Mouse (Mus musculus): Measurements from ENCODE around the gene Ky. TPM values are rescaled to one million over a fixed set of nuclear protein-coding genes. Genes with fewer than 3 reads are reported as not detected.

Gene Ky
- total RNA-seq, 1 experiment, result 0.04 TPM

DNA sequence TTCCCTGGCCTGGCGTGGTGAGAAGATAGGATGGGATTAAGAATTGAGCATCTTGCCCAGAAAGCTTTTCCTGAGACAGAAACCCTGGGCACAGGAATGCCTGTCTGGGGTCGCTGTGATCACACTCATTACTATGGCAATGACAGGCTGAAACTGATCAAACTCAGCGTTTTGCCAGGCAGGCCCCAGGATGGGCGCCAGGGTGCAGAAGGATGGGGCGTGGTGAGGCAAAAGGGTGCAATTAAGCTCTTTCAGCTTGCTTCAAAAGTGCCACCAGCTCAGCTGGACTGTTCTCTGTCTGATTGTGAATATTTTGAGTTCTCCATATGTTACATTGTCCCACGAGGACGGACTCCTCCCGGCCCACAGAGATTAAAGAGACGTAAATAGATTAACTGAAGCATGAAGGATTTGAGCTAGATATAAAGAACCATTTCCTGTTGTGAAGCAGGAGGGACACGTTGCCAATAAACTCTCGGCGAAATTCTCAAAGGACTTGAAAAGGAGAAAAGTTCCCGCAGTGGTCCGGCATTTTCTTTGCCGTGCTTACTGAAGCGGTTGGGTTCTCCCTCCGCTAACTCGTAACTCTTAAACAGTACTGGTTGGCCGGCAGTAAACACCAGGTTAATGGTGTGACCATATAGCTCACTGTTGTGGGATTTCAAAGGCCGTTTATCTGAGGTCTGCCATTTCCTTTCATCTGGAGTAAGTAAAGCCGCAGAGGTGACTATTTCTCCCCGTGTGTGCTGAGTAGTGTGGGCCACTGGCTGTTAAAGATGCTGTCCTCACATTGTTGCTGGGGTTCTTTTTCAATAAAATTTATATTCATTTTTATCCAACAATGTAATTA lies 40.1 kb downstream of the Ky start:
- no peaks in the 10 kb centered on the region for H3K9me3 ChIP-seq (ENCODE audit: control insufficient read depth, insufficient read depth, low read depth, low read length)
- DNase-seq (ENCODE audit: low read depth, low spot score), result no peak
- no peaks in the 10 kb centered on the region for H3K36me3 ChIP-seq (ENCODE audit: control insufficient read depth, insufficient read depth, low read length, poor library complexity, severe bottlenecking)
- no peak overlapping the region for H3K27ac ChIP-seq (ENCODE audit: insufficient read depth, low read depth, low read length, poor library complexity, severe bottlenecking)
- in situ Hi-C loops (cut with MboI; ENCODE audit: low sequenced_read_pairs in 2 of 2, unreplicated experiment in 2 of 2), result no loop called here
- H3K4me3 ChIP-seq (ENCODE audit: insufficient read depth in 1 of 2, low read depth in 1 of 2, low read length in 2 of 2, poor library complexity in 1 of 2, severe bottlenecking in 1 of 2), result no peak overlapping the region; a peak in 1 of 4 replicates
- no peak for TF ChIP-seq CHD2 (IDR thresholded peaks at IDR 0.05; ENCODE audit: low read depth, low read length)
- no peak for TF ChIP-seq ZNF384 (IDR thresholded peaks at IDR 0.05; ENCODE audit: low read depth, low read length)
- no peak for TF ChIP-seq MAFK (IDR thresholded peaks at IDR 0.05; ENCODE audit: insufficient read depth, low read depth, low read length)
- no peak for TF ChIP-seq ZC3H11A (IDR thresholded peaks at IDR 0.05; ENCODE audit: borderline replicate concordance, low read depth, low read length)
- no peak for TF ChIP-seq HCFC1 (IDR thresholded peaks at IDR 0.05; ENCODE audit: borderline replicate concordance, insufficient read depth, low read length)
- no peaks in the 10 kb centered on the region for H3K4me1 ChIP-seq (ENCODE audit: control insufficient read depth in 2 of 2, insufficient read depth in 2 of 2, low read length in 2 of 2, poor library complexity in 1 of 2)
- H3K9ac ChIP-seq (ENCODE audit: insufficient read depth, low read depth, low read length, poor library complexity, severe bottlenecking), result no peak overlapping the region

GRCm38 (mm10) chr9:102546256-102547027 lies 40.9 kb downstream of the Ky start:
- Histone ChIP-seq H3K9me3 (ENCODE audit: control insufficient read depth, insufficient read depth, low read depth, low read length) (no peaks in the 10 kb centered on the region), H3K4me1 (ENCODE audit: control insufficient read depth in 2 of 2, insufficient read depth in 2 of 2, low read length in 2 of 2, poor library complexity in 1 of 2) (no peaks in the 10 kb centered on the region), H3K4me3 (ENCODE audit: insufficient read depth in 1 of 2, low read depth in 1 of 2, low read length in 2 of 2, poor library complexity in 1 of 2, severe bottlenecking in 1 of 2) (no peak overlapping the region), H3K36me3 (ENCODE audit: control insufficient read depth, insufficient read depth, low read length, poor library complexity, severe bottlenecking) (no peaks in the 10 kb centered on the region), H3K27ac (ENCODE audit: insufficient read depth, low read depth, low read length, poor library complexity, severe bottlenecking) (no peak overlapping the region), H3K9ac (ENCODE audit: insufficient read depth, low read depth, low read length, poor library complexity, severe bottlenecking) (no peak overlapping the region)
- DNase-seq (ENCODE audit: low read depth, low spot score), result no peak
- TF ChIP-seq CHD2 (IDR thresholded peaks at IDR 0.05; ENCODE audit: low read depth, low read length), result no peak
- no peak for TF ChIP-seq MAFK (IDR thresholded peaks at IDR 0.05; ENCODE audit: insufficient read depth, low read depth, low read length)
- no peak for TF ChIP-seq HCFC1 (IDR thresholded peaks at IDR 0.05; ENCODE audit: borderline replicate concordance, insufficient read depth, low read length)
- TF ChIP-seq ZNF384 (IDR thresholded peaks at IDR 0.05; ENCODE audit: low read depth, low read length), result no peak
- no peak for TF ChIP-seq ZC3H11A (IDR thresholded peaks at IDR 0.05; ENCODE audit: borderline replicate concordance, low read depth, low read length)
- in situ Hi-C loops (cut with MboI; ENCODE audit: low sequenced_read_pairs in 2 of 2, unreplicated experiment in 2 of 2), result no loop called here

GRCm38 (mm10) chr9:102547028-102547354 lies 41.4 kb downstream of the Ky start:
- H3K4me3 ChIP-seq (ENCODE audit: insufficient read depth in 1 of 2, low read depth in 1 of 2, low read length in 2 of 2, poor library complexity in 1 of 2, severe bottlenecking in 1 of 2), result no peak overlapping the region
- no peaks in the 10 kb centered on the region for H3K4me1 ChIP-seq (ENCODE audit: control insufficient read depth in 2 of 2, insufficient read depth in 2 of 2, low read length in 2 of 2, poor library complexity in 1 of 2)
- TF ChIP-seq CHD2 (IDR thresholded peaks at IDR 0.05; ENCODE audit: low read depth, low read length) (no peak), ZNF384 (IDR thresholded peaks at IDR 0.05; ENCODE audit: low read depth, low read length) (no peak), MAFK (IDR thresholded peaks at IDR 0.05; ENCODE audit: insufficient read depth, low read depth, low read length) (no peak), ZC3H11A (IDR thresholded peaks at IDR 0.05; ENCODE audit: borderline replicate concordance, low read depth, low read length) (no peak), HCFC1 (IDR thresholded peaks at IDR 0.05; ENCODE audit: borderline replicate concordance, insufficient read depth, low read length) (no peak)
- no peaks in the 10 kb centered on the region for H3K36me3 ChIP-seq (ENCODE audit: control insufficient read depth, insufficient read depth, low read length, poor library complexity, severe bottlenecking)
- no peak overlapping the region for H3K9ac ChIP-seq (ENCODE audit: insufficient read depth, low read depth, low read length, poor library complexity, severe bottlenecking)
- no peak for DNase-seq (ENCODE audit: low read depth, low spot score)
- H3K9me3 ChIP-seq (ENCODE audit: control insufficient read depth, insufficient read depth, low read depth, low read length), result no peaks in the 10 kb centered on the region
- no peak overlapping the region for H3K27ac ChIP-seq (ENCODE audit: insufficient read depth, low read depth, low read length, poor library complexity, severe bottlenecking)
- in situ Hi-C loops (cut with MboI; ENCODE audit: low sequenced_read_pairs in 2 of 2, unreplicated experiment in 2 of 2), result no loop called here

- Histone ChIP-seq H3K4me3 (ENCODE audit: insufficient read depth in 1 of 2, low read depth in 1 of 2, low read length in 2 of 2, poor library complexity in 1 of 2, severe bottlenecking in 1 of 2) (no peak overlapping the region), H3K36me3 (ENCODE audit: control insufficient read depth, insufficient read depth, low read length, poor library complexity, severe bottlenecking) (no peaks in the 10 kb centered on the region), H3K9ac (ENCODE audit: insufficient read depth, low read depth, low read length, poor library complexity, severe bottlenecking) (no peak overlapping the region), H3K4me1 (ENCODE audit: control insufficient read depth in 2 of 2, insufficient read depth in 2 of 2, low read length in 2 of 2, poor library complexity in 1 of 2) (no peaks in the 10 kb centered on the region), H3K9me3 (ENCODE audit: control insufficient read depth, insufficient read depth, low read depth, low read length) (no peaks in the 10 kb centered on the region), H3K27ac (ENCODE audit: insufficient read depth, low read depth, low read length, poor library complexity, severe bottlenecking) (no peak overlapping the region)
- in situ Hi-C loops (cut with MboI; ENCODE audit: low sequenced_read_pairs in 2 of 2, unreplicated experiment in 2 of 2), result no loop called here
- no peak for TF ChIP-seq MAFK (IDR thresholded peaks at IDR 0.05; ENCODE audit: insufficient read depth, low read depth, low read length)
- no peak for TF ChIP-seq ZNF384 (IDR thresholded peaks at IDR 0.05; ENCODE audit: low read depth, low read length)
- TF ChIP-seq CHD2 (IDR thresholded peaks at IDR 0.05; ENCODE audit: low read depth, low read length), result no peak
- TF ChIP-seq ZC3H11A (IDR thresholded peaks at IDR 0.05; ENCODE audit: borderline replicate concordance, low read depth, low read length), result no peak
- TF ChIP-seq HCFC1 (IDR thresholded peaks at IDR 0.05; ENCODE audit: borderline replicate concordance, insufficient read depth, low read length), result no peak
- no peak for DNase-seq (ENCODE audit: low read depth, low spot score)
These were observed 43.7 kb downstream of the Ky start for GRCm38 (mm10) chr9:102549211-102549610.

Data from ES-E14 (cell line).